Mouse (Mus musculus) embryonic facial prominence, embryonic 10.5 days (tissue): ENCODE measurements around the gene Shb. TPM values are rescaled to one million over a fixed set of nuclear protein-coding genes. Genes with fewer than 3 reads are reported as not detected.

Source experiments
- DNase-seq: peaks from one replicate; pipeline ENCODE4 v3.0.0-alpha.2; 2017; ENCODE audit warnings: low spot score
- H3K27ac ChIP-seq: fragments of 300-500 bp; sonication (generic); replicated peaks from 2 replicates; pipeline ENCODE4 v1.5.1; 2016; ENCODE audit warnings: mild to moderate bottlenecking
- H3K27me3 ChIP-seq: fragments of 300-500 bp; sonication (generic); replicated peaks from 2 replicates; pipeline ENCODE4 v1.6.1; 2016; ENCODE audit warnings: low read depth, mild to moderate bottlenecking; ENCODE audit not compliant: poor library complexity, severe bottlenecking
- H3K36me3 ChIP-seq: fragments of 300-500 bp; sonication (generic); replicated peaks from 2 replicates; pipeline ENCODE4 v1.6.1; 2016; ENCODE audit warnings: mild to moderate bottlenecking, moderate library complexity
- H3K4me1 ChIP-seq: fragments of 300-500 bp; sonication (generic); 2 replicates; pipeline ENCODE4 v1.6.1; 2016
- H3K4me3 ChIP-seq: fragments of 300-500 bp; sonication (generic); 2 replicates; pipeline ENCODE4 v1.5.1; 2016; ENCODE audit warnings: mild to moderate bottlenecking, moderate library complexity
- H3K9me3 ChIP-seq: fragments of 300-500 bp; sonication (generic); 2 replicates; pipeline ENCODE4 v1.6.1; 2016; ENCODE audit warnings: mild to moderate bottlenecking
- WGBS: fragments of 180-500 bp; shearing (Covaris S2); methylation state at CpG from one replicate; pipeline ENCODE4 v1.1.7; 2016; 5-methylcytosine and 5-hydroxymethylcytosine counted together
- polyA plus RNA-seq: library from polyadenylated mRNA; unstranded; fragments of >200 nt; fragmentation: Nextera tagmentation; extraction: Ambion mirVana; gene quantifications from 2 replicates; pipeline ENCODE4 v1.2.1, GENCODE M21; 2016

Shb gene
- polyA plus RNA-seq, 1 experiment from 2014 or later: 3.9 TPM

DNA sequence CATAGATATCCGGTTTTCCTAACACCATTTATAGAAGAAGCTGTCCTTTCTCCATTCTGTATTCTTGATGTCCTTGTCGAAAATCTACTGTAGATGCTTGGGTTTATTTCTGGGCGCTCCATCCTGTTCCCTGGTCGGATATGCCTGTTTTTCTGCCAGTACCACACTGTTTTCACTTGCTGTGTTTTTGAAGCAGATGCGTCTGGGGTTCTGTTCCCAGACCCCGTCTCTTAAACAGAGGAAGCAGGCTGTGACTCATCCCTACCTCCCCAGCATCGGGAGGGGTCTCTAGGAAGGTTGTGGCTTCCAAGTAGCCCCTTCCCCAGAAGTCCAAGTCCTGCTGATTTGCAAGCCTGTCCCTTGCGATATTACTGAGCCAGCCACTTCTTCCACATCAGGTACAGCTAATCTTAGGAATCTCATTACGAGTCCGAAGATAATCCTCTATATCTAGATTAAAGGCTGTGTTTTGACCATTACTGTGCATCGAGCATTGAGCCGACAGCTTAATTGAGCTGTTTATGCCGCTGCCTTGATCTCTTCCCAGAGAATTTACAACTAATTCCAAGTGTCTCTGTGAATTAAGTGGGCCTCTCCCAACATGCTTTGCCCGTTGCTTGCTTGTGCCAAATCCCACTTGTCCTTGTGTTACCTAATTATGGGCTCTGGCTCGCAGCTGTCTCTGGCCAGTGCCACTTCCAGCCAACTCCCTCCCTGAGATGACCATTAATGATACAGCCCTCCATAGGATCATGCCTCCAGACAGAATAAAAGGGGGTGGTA lies 8.1 kb upstream of the Shb start:
- WGBS: 68% methylated on average over 15 of the region's 15 CpGs
- DNase-seq: no peak
- Histone ChIP-seq H3K27me3 (no peaks in the 10 kb centered on the region), H3K4me3 (no peak overlapping the region), H3K27ac (no peak overlapping the region), H3K4me1 (peaks cover 10% of the 10 kb centered on the region; the same call in 1 of the 2 replicates), H3K36me3 (no peaks in the 10 kb centered on the region), H3K9me3 (no peaks in the 10 kb centered on the region)

- H3K4me1 ChIP-seq: peaks cover 10% of the 10 kb centered on the region; the same call in 1 of the 2 replicates
- no peak overlapping the region for H3K4me3 ChIP-seq
- no peaks in the 10 kb centered on the region for H3K36me3 ChIP-seq
- no peak for DNase-seq
- H3K27me3 ChIP-seq: no peaks in the 10 kb centered on the region
- H3K27ac ChIP-seq: no peak overlapping the region
- no peaks in the 10 kb centered on the region for H3K9me3 ChIP-seq
These were observed 6.9 kb upstream of the Shb start for GRCm38 (mm10) chr4:45539187-45539586.

GRCm38 (mm10) chr4:45533436-45533940 lies 1.2 kb upstream of the Shb start:
- DNase-seq: no peak
- H3K27ac ChIP-seq: no peak overlapping the region

GRCm38 (mm10) chr4:45530662-45531542 lies 1.4 kb downstream of the Shb start:
- H3K4me1 ChIP-seq: peaks cover 77% of the 10 kb centered on the region
- H3K27me3 ChIP-seq: peaks cover 16% of the 10 kb centered on the region; the same call in 1 of the 2 replicates
- peaks cover 10% of the 10 kb centered on the region for H3K36me3 ChIP-seq
- WGBS: under 1% methylated on average over 66 of the region's 68 CpGs
- no peaks in the 10 kb centered on the region for H3K9me3 ChIP-seq
- DNase-seq: peak; percentile 99
- peak overlapping the region; percentile 94 for H3K27ac ChIP-seq
- peak overlapping the region; percentile 86 for H3K4me3 ChIP-seq

More at GRCm38 (mm10) chr4:45533436-45533940, 1.2 kb upstream of the Shb start:
- no peaks in the 10 kb centered on the region for H3K9me3 ChIP-seq
- WGBS: 77% methylated on average over 1 of the region's 1 CpGs
- peaks cover 52% of the 10 kb centered on the region for H3K4me1 ChIP-seq
- peaks cover 5% of the 10 kb centered on the region; the same call in 1 of the 2 replicates for H3K27me3 ChIP-seq
- H3K36me3 ChIP-seq: no peaks in the 10 kb centered on the region
- no peak overlapping the region for H3K4me3 ChIP-seq

GRCm38 (mm10) chr4:45529986-45530597 lies 2.2 kb downstream of the Shb start:
- H3K27me3 ChIP-seq: peaks cover 16% of the 10 kb centered on the region; the same call in 1 of the 2 replicates
- H3K9me3 ChIP-seq: no peaks in the 10 kb centered on the region
- peaks cover 83% of the 10 kb centered on the region for H3K4me1 ChIP-seq
- peaks cover 18% of the 10 kb centered on the region for H3K36me3 ChIP-seq
- DNase-seq: no peak
- WGBS: under 1% methylated on average over 89 of the region's 89 CpGs
- peak overlapping the region; percentile 86 for H3K4me3 ChIP-seq
- H3K27ac ChIP-seq: peak overlapping the region; percentile 94

- H3K4me1 ChIP-seq: peaks cover 83% of the 10 kb centered on the region
- peaks cover 16% of the 10 kb centered on the region; the same call in 1 of the 2 replicates for H3K27me3 ChIP-seq
- peaks cover 22% of the 10 kb centered on the region for H3K36me3 ChIP-seq
- peak overlapping the region; percentile 94 for H3K27ac ChIP-seq
- no peaks in the 10 kb centered on the region for H3K9me3 ChIP-seq
- peak; percentile 44 for DNase-seq
- H3K4me3 ChIP-seq: peak overlapping the region; percentile 86
- under 1% methylated on average over 71 of the region's 71 CpGs for WGBS
These were observed 2.9 kb downstream of the Shb start for GRCm38 (mm10) chr4:45529201-45529985.

GRCm38 (mm10) chr4:45528355-45529198 lies 3.7 kb downstream of the Shb start:
- Histone ChIP-seq H3K27me3 (peaks cover 16% of the 10 kb centered on the region; the same call in 1 of the 2 replicates), H3K36me3 (peaks cover 27% of the 10 kb centered on the region), H3K27ac (peak overlapping the region; percentile 94), H3K4me1 (peaks cover 80% of the 10 kb centered on the region), H3K4me3 (peak overlapping the region; percentile 86), H3K9me3 (no peaks in the 10 kb centered on the region)
- WGBS: 2% methylated on average over 21 of the region's 21 CpGs
- no peak for DNase-seq

- H3K9me3 ChIP-seq: no peaks in the 10 kb centered on the region
- peak overlapping the region; percentile 94; the same call in 1 of the 2 replicates for H3K27ac ChIP-seq
- H3K36me3 ChIP-seq: peaks cover 30% of the 10 kb centered on the region
- H3K27me3 ChIP-seq: peaks cover 16% of the 10 kb centered on the region; the same call in 1 of the 2 replicates
- WGBS: 92% methylated on average over 2 of the region's 2 CpGs
- H3K4me1 ChIP-seq: peaks cover 82% of the 10 kb centered on the region
- DNase-seq: no peak
- H3K4me3 ChIP-seq: peak overlapping the region; percentile 86
These were observed 4.5 kb downstream of the Shb start for GRCm38 (mm10) chr4:45527562-45528354.

- peak overlapping the region; percentile 86 for H3K4me3 ChIP-seq
- no peak for DNase-seq
- peaks cover 16% of the 10 kb centered on the region; the same call in 1 of the 2 replicates for H3K27me3 ChIP-seq
- no peaks in the 10 kb centered on the region for H3K9me3 ChIP-seq
- H3K36me3 ChIP-seq: peaks cover 30% of the 10 kb centered on the region
- no peak overlapping the region for H3K27ac ChIP-seq
- WGBS: 80% methylated on average over 2 of the region's 2 CpGs
- H3K4me1 ChIP-seq: peaks cover 82% of the 10 kb centered on the region
These were observed 5.3 kb downstream of the Shb start for GRCm38 (mm10) chr4:45526846-45527561.

- Histone ChIP-seq H3K9me3 (no peaks in the 10 kb centered on the region), H3K4me3 (no peak overlapping the region), H3K36me3 (peaks cover 34% of the 10 kb centered on the region), H3K27me3 (peaks cover 16% of the 10 kb centered on the region; the same call in 1 of the 2 replicates), H3K4me1 (peaks cover 82% of the 10 kb centered on the region), H3K27ac (no peak overlapping the region)
- no peak for DNase-seq
- 91% methylated on average over 3 of the region's 3 CpGs for WGBS
These were observed 6.1 kb downstream of the Shb start for GRCm38 (mm10) chr4:45526175-45526574.
